Mouse (Mus musculus) thymus, adult 2 months (tissue): ENCODE results near the gene Slc1a2. TPM values are rescaled to one million over a fixed set of nuclear protein-coding genes. Genes with fewer than 3 reads are reported as not detected.

Experiments
- DNase-seq: peaks from one replicate; pipeline ENCODE4 v3.0.0; 2021
- H3K27ac ChIP-seq: fragments of 200-500 bp; 2 replicates; pipeline ENCODE4 v1.5.1; 2012; ENCODE audit warnings: low read length, control low read depth; ENCODE audit not compliant: control insufficient read depth, insufficient read depth
- H3K27me3 ChIP-seq: fragments of 200-500 bp; 2 replicates; pipeline ENCODE4 v1.6.1; 2012; ENCODE audit warnings: mild to moderate bottlenecking, low read length, moderate library complexity, mixed read lengths; ENCODE audit not compliant: control insufficient read depth, insufficient read depth
- H3K36me3 ChIP-seq: fragments of 200-500 bp; 2 replicates; pipeline ENCODE4 v1.6.1; 2012; ENCODE audit warnings: mild to moderate bottlenecking, low read length, moderate library complexity; ENCODE audit not compliant: control insufficient read depth, insufficient read depth
- H3K4me1 ChIP-seq: fragments of 200-500 bp; replicated peaks from 2 replicates; pipeline ENCODE4 v1.6.1; 2012; ENCODE audit warnings: low read length; ENCODE audit not compliant: control insufficient read depth, insufficient read depth
- H3K4me3 ChIP-seq: fragments of 200-500 bp; 2 replicates; pipeline ENCODE4 v1.5.1; 2012; ENCODE audit warnings: mild to moderate bottlenecking, low read length, control low read depth, moderate library complexity; ENCODE audit not compliant: control insufficient read depth, insufficient read depth
- CTCF ChIP-seq: fragments of 200-500 bp; IDR thresholded peaks from 2 replicates; pipeline ENCODE4 v1.5.1; 2012; ENCODE audit warnings: mild to moderate bottlenecking, control low read depth, low read length, moderate library complexity, borderline replicate concordance; ENCODE audit not compliant: control insufficient read depth, poor library complexity, insufficient read depth; ENCODE audit errors: extremely low read depth
- POLR2A ChIP-seq: fragments of 200-500 bp; IDR thresholded peaks from 2 replicates; pipeline ENCODE4 v1.6.1; 2012; ENCODE audit warnings: mild to moderate bottlenecking, low read length, control low read depth, moderate library complexity; ENCODE audit not compliant: control insufficient read depth, poor library complexity, insufficient read depth; ENCODE audit errors: extremely low read depth
- WGBS: fragments of 180-500 bp; shearing (Covaris S2); methylation state at CpG from one replicate; pipeline ENCODE4 v1.1.7; 2018; 5-methylcytosine and 5-hydroxymethylcytosine counted together
- polyA plus RNA-seq: library from polyadenylated mRNA; depleted of rRNA; stranded (reverse); fragments of >200 nt; gene quantifications from 2 replicates; pipeline ENCODE4 v1.2.3, GENCODE M21; 2012

Slc1a2 gene
- polyA plus RNA-seq, 1 experiment = 1.5 TPM

GRCm38 (mm10) chr2:102820790-102821189 is 162.3 kb downstream of the Slc1a2 start:
- H3K4me3 ChIP-seq = no peak overlapping the region
- 97% methylated on average over 8 of the region's 8 CpGs for WGBS
- no peaks in the 10 kb centered on the region for H3K4me1 ChIP-seq
- no peak overlapping the region for H3K27ac ChIP-seq
- no peak for TF ChIP-seq CTCF
- TF ChIP-seq POLR2A = no peak
- no peak for DNase-seq
- no peaks in the 10 kb centered on the region for H3K27me3 ChIP-seq
- no peaks in the 10 kb centered on the region for H3K36me3 ChIP-seq

DNA sequence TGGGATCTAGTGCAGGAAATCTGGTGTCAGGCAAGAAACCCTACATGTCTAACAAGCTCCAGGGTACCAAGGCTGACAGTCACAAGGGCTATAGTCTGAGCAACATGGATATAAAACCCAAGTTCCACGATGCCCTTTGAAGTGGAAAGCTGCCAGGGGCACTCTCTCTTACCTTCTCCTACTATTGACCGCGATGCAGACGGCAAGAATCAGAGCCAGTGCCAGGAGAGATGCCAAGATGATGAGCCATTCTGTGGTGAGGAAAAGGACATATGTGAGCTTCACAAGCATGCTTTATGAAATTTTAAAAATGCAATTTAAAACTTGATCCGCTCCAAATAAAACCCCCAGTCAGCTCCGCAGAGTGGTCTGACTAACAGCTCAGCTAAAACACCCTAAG is 163.6 kb downstream of the Slc1a2 start:
- Histone ChIP-seq H3K4me1 (no peaks in the 10 kb centered on the region), H3K27ac (no peak overlapping the region), H3K27me3 (no peaks in the 10 kb centered on the region), H3K4me3 (no peak overlapping the region), H3K36me3 (no peaks in the 10 kb centered on the region)
- TF ChIP-seq POLR2A = no peak
- TF ChIP-seq CTCF = no peak
- 95% methylated on average over 6 of the region's 6 CpGs for WGBS
- no peak for DNase-seq

GRCm38 (mm10) chr2:102825961-102826633 is 167.6 kb downstream of the Slc1a2 start:
- WGBS = 97% methylated on average over 9 of the region's 9 CpGs
- Histone ChIP-seq H3K36me3 (no peaks in the 10 kb centered on the region), H3K27me3 (no peaks in the 10 kb centered on the region), H3K4me3 (no peak overlapping the region), H3K27ac (no peak overlapping the region), H3K4me1 (no peaks in the 10 kb centered on the region)
- TF ChIP-seq CTCF = no peak
- TF ChIP-seq POLR2A = no peak
- no peak for DNase-seq

- no peaks in the 10 kb centered on the region for H3K36me3 ChIP-seq
- H3K27me3 ChIP-seq = no peaks in the 10 kb centered on the region
- no peak for TF ChIP-seq CTCF
- no peak for TF ChIP-seq POLR2A
- H3K4me3 ChIP-seq = no peak overlapping the region
- H3K4me1 ChIP-seq = no peaks in the 10 kb centered on the region
- no peak overlapping the region for H3K27ac ChIP-seq
- DNase-seq = no peak
- 97% methylated on average over 1 of the region's 1 CpGs for WGBS
These were observed 169.4 kb downstream of the Slc1a2 start for GRCm38 (mm10) chr2:102827841-102828240.

DNA sequence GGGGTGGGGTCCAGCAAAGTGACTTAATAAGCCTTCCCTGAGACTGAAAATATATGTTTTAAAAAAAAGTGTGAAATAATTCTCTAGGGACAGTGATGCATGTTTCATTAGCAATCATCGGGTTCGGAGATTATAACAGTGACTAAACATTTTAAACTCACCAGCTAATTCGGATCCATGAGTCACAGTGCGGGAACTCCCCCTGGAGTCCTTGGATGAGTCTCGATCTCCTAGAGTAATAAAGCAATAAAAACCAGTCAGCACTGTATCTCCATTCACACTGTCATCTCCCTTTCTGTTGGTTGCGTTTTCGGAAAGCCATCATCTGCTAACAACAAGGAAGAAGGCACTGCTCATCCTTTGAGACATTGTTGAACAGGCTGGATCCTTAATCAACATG is 169.9 kb downstream of the Slc1a2 start:
- Histone ChIP-seq H3K4me1 (no peaks in the 10 kb centered on the region), H3K4me3 (no peak overlapping the region), H3K27me3 (no peaks in the 10 kb centered on the region), H3K36me3 (no peaks in the 10 kb centered on the region), H3K27ac (no peak overlapping the region)
- DNase-seq = no peak
- TF ChIP-seq CTCF = no peak
- no peak for TF ChIP-seq POLR2A
- WGBS = 97% methylated on average over 7 of the region's 7 CpGs

DNA sequence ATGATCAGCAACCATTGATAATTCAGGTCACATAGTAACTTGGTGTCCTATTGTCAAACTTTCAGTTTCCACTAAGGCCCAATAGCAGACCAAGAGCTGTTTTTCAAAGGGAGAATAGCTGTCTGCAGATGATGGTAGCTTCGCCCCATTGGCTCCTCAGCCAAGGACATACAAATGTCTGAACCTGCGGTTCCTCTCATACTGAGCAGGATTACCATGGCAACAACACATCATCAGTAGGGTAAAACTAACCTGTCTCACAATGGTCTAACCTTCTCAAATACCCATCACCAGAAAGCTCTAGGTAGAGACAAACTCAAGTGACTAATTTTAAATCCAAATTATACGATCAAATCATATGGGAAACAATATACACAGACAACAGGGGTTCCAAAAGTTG is 170.7 kb downstream of the Slc1a2 start:
- peak; percentile 63 for DNase-seq
- no peaks in the 10 kb centered on the region for H3K36me3 ChIP-seq
- H3K4me3 ChIP-seq = no peak overlapping the region
- H3K27me3 ChIP-seq = no peaks in the 10 kb centered on the region
- H3K4me1 ChIP-seq = no peaks in the 10 kb centered on the region
- WGBS = 96% methylated on average over 3 of the region's 3 CpGs
- H3K27ac ChIP-seq = no peak overlapping the region
- TF ChIP-seq CTCF = no peak
- no peak for TF ChIP-seq POLR2A

DNA sequence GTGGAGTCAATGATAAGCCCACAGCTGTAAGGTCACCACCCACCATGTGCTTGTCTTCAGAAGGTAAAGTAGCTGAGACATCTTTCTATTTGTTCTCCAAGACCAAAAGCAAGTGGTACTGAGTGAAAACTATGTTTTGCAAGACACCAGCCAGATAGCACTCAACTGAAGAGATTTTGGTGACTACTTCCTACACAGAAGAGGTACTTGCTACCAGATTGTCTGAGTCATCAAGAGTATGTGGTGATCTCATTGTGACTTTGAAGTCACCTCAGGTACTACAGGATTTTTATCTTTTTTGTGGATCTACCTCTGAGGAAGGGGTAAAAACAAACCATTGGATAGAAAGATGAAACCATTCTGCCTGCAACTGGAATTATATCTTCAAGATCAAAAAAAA is 173.1 kb downstream of the Slc1a2 start:
- H3K4me3 ChIP-seq = no peak overlapping the region
- H3K36me3 ChIP-seq = no peaks in the 10 kb centered on the region
- H3K27me3 ChIP-seq = no peaks in the 10 kb centered on the region
- H3K27ac ChIP-seq = no peak overlapping the region
- TF ChIP-seq POLR2A (no peak), CTCF (no peak)
- H3K4me1 ChIP-seq = no peaks in the 10 kb centered on the region
- DNase-seq = no peak
